In genomic region chr4:141214337-141214851, GRCm38 (mm10) we compare ENCODE assay signal across 8 mouse cellular contexts. TPM values are rescaled to one million over a fixed set of nuclear protein-coding genes. Genes with fewer than 3 reads are reported as not detected.
DNase-seq lines count a peak whose midpoint lies in the region; ATAC-seq lines count a peak whose summit lies in the region.

No protein-coding gene starts in this region.

- no peaks in the 10 kb centered on the region for H3K27me3 ChIP-seq in forebrain, embryonic 11.5 days (ENCODE audit: control insufficient read depth, insufficient read depth, low read length)
- H3K27me3 ChIP-seq in kidney, embryonic 15.5 days, result no peaks in the 10 kb centered on the region

- peak overlapping the region; percentile 94 for H3K4me2 ChIP-seq in forebrain, embryonic 11.5 days (ENCODE audit: low read depth, low read length, severe bottlenecking)
- peak overlapping the region; percentile 93 for H3K4me2 ChIP-seq in kidney, embryonic 15.5 days

- no peak overlapping the region for H3K27ac ChIP-seq in forebrain, embryonic 11.5 days (ENCODE audit: low read depth, low read length)
- peak overlapping the region; percentile 68; the same call in 1 of the 2 replicates for H3K27ac ChIP-seq in kidney, embryonic 15.5 days
- H3K27ac ChIP-seq in macrophage, result peak overlapping the region; percentile 37; the same call in 1 of the 2 replicates

- peak overlapping the region; percentile 46 for H3K4me3 ChIP-seq in forebrain, embryonic 11.5 days (ENCODE audit: low read depth, low read length)
- H3K4me3 ChIP-seq in kidney, embryonic 15.5 days (replicated peaks), result peak overlapping the region; percentile 63
- peak overlapping the region; percentile 54 for H3K4me3 ChIP-seq in macrophage (ENCODE audit: inconsistent target)

- peak overlapping the region; percentile 68 for H3K9ac ChIP-seq in forebrain, embryonic 11.5 days (ENCODE audit: low read length)
- H3K9ac ChIP-seq in kidney, embryonic 15.5 days, result peak overlapping the region; percentile 57

- no peaks in the 10 kb centered on the region for H3K9me3 ChIP-seq in forebrain, embryonic 11.5 days (ENCODE audit: control insufficient read depth, low read length)
- no peaks in the 10 kb centered on the region for H3K9me3 ChIP-seq in kidney, embryonic 15.5 days (replicated peaks)

- no peak for DNase-seq in frontal cortex, postnatal 10 days (ENCODE audit: low spot score in 2 of 2)
- DNase-seq in c-Kit-negative CD71-positive TER-119-positive erythroid progenitor cells, embryonic 14.5 days (ENCODE audit: low read depth, low spot score), result peak; percentile 42
- peak; percentile 67 for DNase-seq in forebrain, embryonic 11.5 days (ENCODE audit: low spot score)
- DNase-seq in spleen, postnatal 14 days (ENCODE audit: low spot score in 2 of 2), result peak; percentile 37 to 52
- no peak for DNase-seq in right cerebral cortex, postnatal 25 days

- H3K36me3 ChIP-seq in forebrain, embryonic 11.5 days (ENCODE audit: control insufficient read depth, insufficient read depth, low read length), result no peaks in the 10 kb centered on the region
- H3K36me3 ChIP-seq in kidney, embryonic 15.5 days, result no peaks in the 10 kb centered on the region; the same call in 1 of the 2 replicates
- H3K36me3 ChIP-seq in macrophage (ENCODE audit: inconsistent target), result no peaks in the 10 kb centered on the region

- WGBS in forebrain, embryonic 11.5 days, result 2% methylated on average over 16 of the region's 16 CpGs
- 0% methylated on average over 16 of the region's 16 CpGs for WGBS in kidney, embryonic 15.5 days
- under 1% methylated on average over 15 of the region's 16 CpGs for WGBS in macrophage (ENCODE audit: missing documents)

- peak; percentile 25; the same call in 1 of the 2 replicates for ATAC-seq in frontal cortex, adult (ENCODE audit: low TSS enrichment)
- ATAC-seq in forebrain, embryonic 11.5 days (replicated peaks; ENCODE audit: low FRiP score), result peak; percentile 74
- ATAC-seq in kidney, embryonic 15.5 days (replicated peaks; ENCODE audit: low FRiP score), result peak; percentile 71

- H3K4me1 ChIP-seq in forebrain, embryonic 11.5 days (replicated peaks; ENCODE audit: control insufficient read depth, insufficient read depth, low read length), result peaks cover 4% of the 10 kb centered on the region; the same call in 1 of the 2 replicates
- peaks cover 16% of the 10 kb centered on the region for H3K4me1 ChIP-seq in kidney, embryonic 15.5 days

- no peaks in the 10 kb centered on the region for H3K79me2 ChIP-seq in macrophage (ENCODE audit: inconsistent target)

RNA-seq across cellular contexts. Expression of gene Rsg1, which starts 0.6 kb away (rescaled TPM):
- 5.8 and 7.8 TPM in 2 replicates for polyA plus RNA-seq in forebrain, embryonic 11.5 days (2014; fragmentation: Nextera tagmentation; extraction: Ambion mirVana)
- polyA plus RNA-seq in kidney, embryonic 15.5 days (2015; fragmentation: Nextera tagmentation; extraction: Ambion mirVana), result 5.9 and 6.8 TPM in 2 replicates
- total RNA-seq in macrophage (2018; cell fraction: chromatin; rRNA removed), result 1 to 10 TPM in 9 of 26 experiments, under 1 TPM in 7, not detected in 10; 0.67 to 2.2 (median 1.1) TPM
- under 1 TPM in 22 of 26 experiments, not detected in 4; 0.10 to 0.62 (median 0.39) TPM for total RNA-seq in macrophage (2018; cell fraction: cytosol; rRNA removed)
- 1 to 10 TPM in 8 of 26 experiments, under 1 TPM in 7, not detected in 11; 0.46 to 3.4 (median 1.0) TPM for total RNA-seq in macrophage (2018; cell fraction: nucleus; rRNA removed)
- polyA plus RNA-seq in macrophage (2018), result 0.22 to 1.3 TPM in 2 of 3 replicates, not detected in the other

RNA-seq across cellular contexts. Expression of gene Arhgef19, which starts 24.9 kb away (rescaled TPM):
- 1.5 and 1.6 TPM in 2 replicates for polyA plus RNA-seq in forebrain, embryonic 11.5 days (2014; fragmentation: Nextera tagmentation; extraction: Ambion mirVana)
- polyA plus RNA-seq in kidney, embryonic 15.5 days (2015; fragmentation: Nextera tagmentation; extraction: Ambion mirVana), result 7.4 and 9.6 TPM in 2 replicates
- total RNA-seq in macrophage (2018; cell fraction: chromatin; rRNA removed), result 1 to 10 TPM in 1 of 26 experiments, under 1 TPM in 4, not detected in 21; 0.22 to 1.4 (median 0.27) TPM
- total RNA-seq in macrophage (2018; cell fraction: cytosol; rRNA removed), result under 1 TPM in 5 of 26 experiments, not detected in 21; 0.05 to 0.23 (median 0.07) TPM
- 1 to 10 TPM in 2 of 26 experiments, under 1 TPM in 2, not detected in 22; 0.31 to 1.2 (median 0.94) TPM for total RNA-seq in macrophage (2018; cell fraction: nucleus; rRNA removed)
- polyA plus RNA-seq in macrophage (2018), result 0.35 TPM in 1 of 3 replicates, not detected in the others

Comparison
In these comparisons a context has a peak if more than half of its experiments do, and no peak if none do; other contexts are left out.
1. DNase-seq: peak in c-Kit-negative CD71-positive TER-119-positive erythroid progenitor cells, embryonic 14.5 days (single experiment), forebrain, embryonic 11.5 days (single experiment) and spleen, postnatal 14 days (2 of 2); none in frontal cortex, postnatal 10 days (0 of 2) and right cerebral cortex, postnatal 25 days (single experiment).
2. Peak in every context shown above with its lines, with median percentiles within 50 percentile points of each other: ATAC-seq and H3K4me3 ChIP-seq.